Comparison of ENCODE assay signal across 8 mouse cellular contexts in the genomic region with DNA sequence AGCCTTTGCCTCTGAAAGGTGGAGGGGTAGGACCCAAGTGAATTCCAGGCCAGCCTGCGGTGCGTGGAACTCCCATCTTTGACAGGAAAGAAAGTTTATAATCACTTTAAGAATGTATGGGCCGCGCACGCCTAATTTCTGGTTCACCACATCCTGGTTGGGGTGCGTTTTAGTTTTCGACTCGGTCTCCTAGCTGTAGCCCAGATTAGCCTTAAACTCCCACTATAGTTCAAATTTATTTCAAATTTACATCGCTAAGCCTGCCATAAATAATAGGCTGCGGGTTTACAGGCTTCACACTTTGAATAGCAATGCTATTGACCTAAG. TPM values are rescaled to one million over a fixed set of nuclear protein-coding genes. Genes with fewer than 3 reads are reported as not detected.
A peak's percentile ranks its signal among the peaks of the same experiment; 100 is the strongest.
DNase-seq lines count a peak whose midpoint lies in the region; ATAC-seq and TF ChIP-seq lines count a peak whose summit lies in the region.

No protein-coding gene starts in this region.

- peaks cover 6% of the 10 kb centered on the region for H3K9me3 ChIP-seq in erythroblast, embryonic 14.5 days (ENCODE audit: control insufficient read depth, low read length)
- H3K9me3 ChIP-seq in liver, embryonic 12.5 days (replicated peaks): no peaks in the 10 kb centered on the region
- no peaks in the 10 kb centered on the region for H3K9me3 ChIP-seq in stomach, postnatal 0 days (ENCODE audit: control insufficient read depth, low read length)

- H3K4me3 ChIP-seq in erythroblast, embryonic 14.5 days (replicated peaks): peak overlapping the region; percentile 75
- peak overlapping the region; percentile 83 for H3K4me3 ChIP-seq in thymus, adult 2 months (ENCODE audit: control insufficient read depth, insufficient read depth, low read length)
- peak overlapping the region; percentile 78 for H3K4me3 ChIP-seq in liver, embryonic 12.5 days
- peak overlapping the region; percentile 73 for H3K4me3 ChIP-seq in stomach, postnatal 0 days (ENCODE audit: low read depth, low read length)

- DNase-seq in thymus, adult 2 months: no peak
- no peak for DNase-seq in thymus, postnatal 10 days (ENCODE audit: low spot score in 2 of 2)
- DNase-seq in stomach, postnatal 0 days (ENCODE audit: low spot score): no peak
- DNase-seq in kidney, adult 8-10 months: no peak
- DNase-seq in retina, embryonic 14.5 days (ENCODE audit: low spot score): no peak

- no peak overlapping the region for H3K27ac ChIP-seq in thymus, adult 2 months (ENCODE audit: control insufficient read depth, insufficient read depth, low read length)
- peak overlapping the region; percentile 81 for H3K27ac ChIP-seq in liver, embryonic 12.5 days
- H3K27ac ChIP-seq in stomach, postnatal 0 days (replicated peaks): peak overlapping the region; percentile 92

- 2% methylated on average over 10 of the region's 10 CpGs for WGBS in thymus, adult 2 months
- WGBS in liver, embryonic 12.5 days (ENCODE audit: insufficient replicate concordance): 3% methylated on average over 10 of the region's 10 CpGs
- WGBS in stomach, postnatal 0 days: 2% methylated on average over 10 of the region's 10 CpGs

- peak overlapping the region; percentile 99 for H3K4me2 ChIP-seq in liver, embryonic 12.5 days
- H3K4me2 ChIP-seq in stomach, postnatal 0 days (replicated peaks; ENCODE audit: low read depth): peak overlapping the region; percentile 86

- TF ChIP-seq POLR2A in thymus, adult 2 months (IDR thresholded peaks at IDR 0.05; ENCODE audit: control insufficient read depth, extremely low read depth, insufficient read depth, low read length, poor library complexity): no peak

- peak overlapping the region; percentile 82 for H3K9ac ChIP-seq in liver, embryonic 12.5 days
- peak overlapping the region; percentile 85 for H3K9ac ChIP-seq in stomach, postnatal 0 days (ENCODE audit: low read length)

- TF ChIP-seq EP300 in stomach, postnatal 0 days (optimal IDR thresholded peaks at IDR 0.05): no peak

- H3K36me3 ChIP-seq in erythroblast, embryonic 14.5 days (ENCODE audit: control insufficient read depth): no peaks in the 10 kb centered on the region
- no peaks in the 10 kb centered on the region for H3K36me3 ChIP-seq in thymus, adult 2 months (ENCODE audit: control insufficient read depth, insufficient read depth, low read length)
- H3K36me3 ChIP-seq in liver, embryonic 12.5 days: peaks cover 3% of the 10 kb centered on the region
- H3K36me3 ChIP-seq in stomach, postnatal 0 days (ENCODE audit: control insufficient read depth, insufficient read depth, low read length): no peaks in the 10 kb centered on the region; the same call in 1 of the 2 replicates

- H3K4me1 ChIP-seq in erythroblast, embryonic 14.5 days (ENCODE audit: control insufficient read depth): peaks cover 31% of the 10 kb centered on the region
- H3K4me1 ChIP-seq in thymus, adult 2 months (replicated peaks; ENCODE audit: control insufficient read depth, insufficient read depth, low read length): 0 out of 2 replicates have a peak, but pooled peaks cover 2% of the 10 kb centered on the region
- peaks cover 49% of the 10 kb centered on the region for H3K4me1 ChIP-seq in liver, embryonic 12.5 days
- H3K4me1 ChIP-seq in stomach, postnatal 0 days (replicated peaks; ENCODE audit: control insufficient read depth, insufficient read depth): no peaks in the 10 kb centered on the region

- no peak for TF ChIP-seq CTCF in thymus, adult 2 months (IDR thresholded peaks at IDR 0.05; ENCODE audit: borderline replicate concordance, control insufficient read depth, extremely low read depth, insufficient read depth, low read length, poor library complexity)
- TF ChIP-seq CTCF in stomach, postnatal 0 days (IDR thresholded peaks at IDR 0.05; ENCODE audit: low read depth): no peak

- no peaks in the 10 kb centered on the region for H3K27me3 ChIP-seq in erythroblast, embryonic 14.5 days (ENCODE audit: control insufficient read depth)
- no peaks in the 10 kb centered on the region for H3K27me3 ChIP-seq in thymus, adult 2 months (ENCODE audit: control insufficient read depth, insufficient read depth, low read length)
- H3K27me3 ChIP-seq in liver, embryonic 12.5 days (replicated peaks): no peaks in the 10 kb centered on the region
- H3K27me3 ChIP-seq in stomach, postnatal 0 days (ENCODE audit: control insufficient read depth, insufficient read depth, low read length): no peaks in the 10 kb centered on the region

- no peak for ATAC-seq in erythroblast, adult 5-6 weeks (replicated peaks; ENCODE audit: low FRiP score, poor library complexity, severe bottlenecking)
- no peak for ATAC-seq in liver, embryonic 12.5 days
- ATAC-seq in stomach, postnatal 0 days (ENCODE audit: low FRiP score, low TSS enrichment): no peak

RNA-seq across cellular contexts. Expression of a gene that starts 0.2 kb away (rescaled TPM):
- polyA plus RNA-seq in erythroblast, embryonic 14.5 days (2012): 0.11 and 0.14 TPM in 2 replicates
- 1.5 and 13.4 TPM in 2 replicates for total RNA-seq in erythroblast, adult 5-6 weeks (2015; ENCODE audit: low replicate concordance)
- 3.2 and 3.5 TPM in 2 replicates for total RNA-seq in erythroblast, adult 5-6 weeks (2017; ENCODE audit: low replicate concordance)
- 33.8 and 34.0 TPM in 2 replicates for polyA plus RNA-seq in thymus, adult 2 months (2012; rRNA removed)
- polyA plus RNA-seq in liver, embryonic 12.5 days (2016; fragmentation: Nextera tagmentation; extraction: Ambion mirVana): 33.2 and 33.8 TPM in 2 replicates
- polyA plus RNA-seq in stomach, postnatal 0 days (2015; fragmentation: Nextera tagmentation; extraction: Ambion mirVana): 76.3 and 85.5 TPM in 2 replicates

RNA-seq across cellular contexts. Expression of a gene that starts 10.2 kb away (rescaled TPM):
- polyA plus RNA-seq in erythroblast, embryonic 14.5 days (2012): 0.10 and 0.13 TPM in 2 replicates
- total RNA-seq in erythroblast, adult 5-6 weeks (2015; ENCODE audit: low replicate concordance): 5.0 and 15.9 TPM in 2 replicates
- 1.4 and 2.4 TPM in 2 replicates for total RNA-seq in erythroblast, adult 5-6 weeks (2017; ENCODE audit: low replicate concordance)
- polyA plus RNA-seq in thymus, adult 2 months (2012; rRNA removed): 55.3 and 59.5 TPM in 2 replicates
- 16.7 and 17.7 TPM in 2 replicates for polyA plus RNA-seq in liver, embryonic 12.5 days (2016; fragmentation: Nextera tagmentation; extraction: Ambion mirVana)
- 27.1 and 28.2 TPM in 2 replicates for polyA plus RNA-seq in stomach, postnatal 0 days (2015; fragmentation: Nextera tagmentation; extraction: Ambion mirVana)

RNA-seq across cellular contexts. Expression of a gene that starts 10.2 kb away (rescaled TPM):
- polyA plus RNA-seq in erythroblast, embryonic 14.5 days (2012): 0.02 TPM in 1 of 2 replicates, not detected in the other
- total RNA-seq in erythroblast, adult 5-6 weeks (2015; ENCODE audit: low replicate concordance): not detected in 2 replicates
- total RNA-seq in erythroblast, adult 5-6 weeks (2017; ENCODE audit: low replicate concordance): 2.2 and 2.4 TPM in 2 replicates
- 23.8 and 25.4 TPM in 2 replicates for polyA plus RNA-seq in thymus, adult 2 months (2012; rRNA removed)
- 4.7 and 4.8 TPM in 2 replicates for polyA plus RNA-seq in liver, embryonic 12.5 days (2016; fragmentation: Nextera tagmentation; extraction: Ambion mirVana)
- 5.7 and 5.8 TPM in 2 replicates for polyA plus RNA-seq in stomach, postnatal 0 days (2015; fragmentation: Nextera tagmentation; extraction: Ambion mirVana)

Comparison
In these comparisons a context has a peak if more than half of its experiments do, and no peak if none do; other contexts are left out.
1. RNA of a gene that starts 0.2 kb away (polyA plus RNA-seq): 76.3 to 85.5 TPM in stomach, postnatal 0 days, 33.8 to 34.0 TPM in thymus, adult 2 months and 33.2 to 33.8 TPM in liver, embryonic 12.5 days; 0.11 to 0.14 TPM in erythroblast, embryonic 14.5 days; every median in the first group is over 10 times any median in the second.
2. RNA of a gene that starts 10.2 kb away (polyA plus RNA-seq): 55.3 to 59.5 TPM in thymus, adult 2 months, 27.1 to 28.2 TPM in stomach, postnatal 0 days and 16.7 to 17.7 TPM in liver, embryonic 12.5 days; 0.10 to 0.13 TPM in erythroblast, embryonic 14.5 days; every median in the first group is over 10 times any median in the second.
3. Peak in every context shown above with its lines, with median percentiles within 50 percentile points of each other: H3K4me3 ChIP-seq.